Mouse (Mus musculus) intestine, embryonic 14.5 days (tissue): ENCODE measurements at regions not wholly inside any gene's neighbourhood (a gene's known extent, or its start where the extent isn't known, plus 50 kb on each side); places are given as distances from the start of the nearest gene placed in this dataset.
"Not testable (repeated sequence)": the region's sequence is repeated elsewhere in the genome, so short reads cannot be mapped to it uniquely, and the experiment has no call there.

ENCODE experiments used
- ATAC-seq: fragments of 200-750 bp; cut with Nextera tagmentation; replicated peaks from 2 replicates; pipeline ENCODE4 v1.8.0; 2017; ENCODE audit warnings: low read depth, moderate number of reproducible peaks, moderate TSS enrichment, moderate library complexity; ENCODE audit not compliant: low FRiP score, low TSS enrichment
- DNase-seq: peaks from one replicate; pipeline ENCODE4 v3.0.0-alpha.2; 2018; ENCODE audit warnings: low spot score
- H3K27ac ChIP-seq: fragments of 300-500 bp; sonication (generic); 2 replicates; pipeline ENCODE4 v1.5.1; 2014; ENCODE audit warnings: low read depth, mild to moderate bottlenecking, control low read depth
- H3K27me3 ChIP-seq: fragments of 300-500 bp; sonication (generic); replicated peaks from 2 replicates; pipeline ENCODE4 v1.6.1; 2014; ENCODE audit warnings: low read length, control low read depth; ENCODE audit not compliant: control insufficient read depth, insufficient read depth
- H3K36me3 ChIP-seq: fragments of 300-500 bp; sonication (generic); 2 replicates; pipeline ENCODE4 v1.6.1; 2014; ENCODE audit warnings: low read length, control low read depth; ENCODE audit not compliant: control insufficient read depth, insufficient read depth
- H3K4me1 ChIP-seq: fragments of 300-500 bp; sonication (generic); replicated peaks from 2 replicates; pipeline ENCODE4 v1.6.1; 2014; ENCODE audit warnings: low read length, control low read depth, mixed read lengths; ENCODE audit not compliant: control insufficient read depth, insufficient read depth
- H3K4me2 ChIP-seq: fragments of 300-500 bp; sonication (generic); 2 replicates; pipeline ENCODE4 v1.6.1; 2014; ENCODE audit warnings: low read length
- H3K4me3 ChIP-seq: fragments of 300-500 bp; sonication (generic); 2 replicates; pipeline ENCODE4 v1.5.1; 2014; ENCODE audit warnings: low read depth, low read length, control low read depth, mixed read lengths
- H3K9ac ChIP-seq: fragments of 300-500 bp; sonication (generic); 2 replicates; pipeline ENCODE4 v1.6.1; 2014; ENCODE audit warnings: mild to moderate bottlenecking, low read length
- H3K9me3 ChIP-seq: fragments of 300-500 bp; sonication (generic); 2 replicates; pipeline ENCODE4 v1.6.1; 2016; ENCODE audit warnings: low read length, control low read depth; ENCODE audit not compliant: control insufficient read depth
- WGBS: fragments of 180-500 bp; shearing (Covaris S2); extraction: QIAGEN DNeasy Blood & Tissue Kit; methylation state at CpG from one replicate; pipeline ENCODE4 v1.1.7; 2014; 5-methylcytosine and 5-hydroxymethylcytosine counted together

DNA sequence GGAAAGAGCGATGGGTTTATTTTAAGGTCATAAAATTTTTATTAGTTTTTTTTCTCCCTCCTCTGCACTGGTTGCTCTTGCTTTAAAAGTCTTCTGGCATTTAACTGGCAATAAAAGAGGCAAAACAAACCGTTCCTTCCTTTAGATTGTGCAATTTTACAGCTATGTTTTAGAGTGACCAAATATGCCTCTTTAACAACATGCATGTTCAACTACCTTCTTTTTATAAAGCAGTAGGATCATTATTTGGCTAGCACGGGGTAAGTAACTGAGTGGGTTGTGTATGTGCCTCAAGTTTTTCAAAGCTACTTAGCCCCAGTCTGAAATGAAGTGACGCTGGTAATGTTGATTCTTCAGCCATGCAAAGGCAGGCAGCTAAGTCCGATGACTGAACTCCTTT is 284.7 kb upstream of the Klf6 start:
- Histone ChIP-seq H3K9ac (no peak overlapping the region), H3K36me3 (no peaks in the 10 kb centered on the region), H3K4me2 (no peak overlapping the region), H3K27me3 (no peaks in the 10 kb centered on the region), H3K27ac (no peak overlapping the region), H3K4me3 (no peak overlapping the region), H3K9me3 (no peaks in the 10 kb centered on the region), H3K4me1 (no peaks in the 10 kb centered on the region)
- DNase-seq, result no peak
- WGBS, result 53% methylated on average over 5 of the region's 5 CpGs
- no peak for ATAC-seq

DNA sequence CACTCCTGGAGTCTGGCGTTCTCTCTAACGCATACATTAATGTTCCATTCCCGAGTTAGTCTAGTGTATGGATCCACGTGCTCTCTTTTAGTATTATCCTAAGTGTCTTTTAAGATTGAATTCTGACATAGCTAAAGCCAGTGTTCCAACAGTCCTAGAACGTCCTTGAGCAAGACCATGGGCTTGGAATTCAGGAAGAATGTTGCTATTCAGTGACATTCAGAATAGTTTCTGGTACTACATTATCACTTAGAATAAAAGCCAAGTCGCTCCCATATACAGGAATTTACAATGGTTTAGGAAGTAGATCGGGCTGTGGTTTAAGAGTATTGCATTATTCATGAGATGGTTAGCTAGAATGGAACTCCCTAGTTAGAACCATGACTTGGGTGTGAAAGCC is 277.6 kb upstream of the Klf6 start:
- not testable (repeated sequence) for H3K4me2 ChIP-seq, H3K9me3 ChIP-seq, H3K9ac ChIP-seq, DNase-seq, H3K4me3 ChIP-seq, H3K27ac ChIP-seq, H3K27me3 ChIP-seq, H3K4me1 ChIP-seq, ATAC-seq, H3K36me3 ChIP-seq
- WGBS, result 91% methylated on average over 7 of the region's 7 CpGs

DNA sequence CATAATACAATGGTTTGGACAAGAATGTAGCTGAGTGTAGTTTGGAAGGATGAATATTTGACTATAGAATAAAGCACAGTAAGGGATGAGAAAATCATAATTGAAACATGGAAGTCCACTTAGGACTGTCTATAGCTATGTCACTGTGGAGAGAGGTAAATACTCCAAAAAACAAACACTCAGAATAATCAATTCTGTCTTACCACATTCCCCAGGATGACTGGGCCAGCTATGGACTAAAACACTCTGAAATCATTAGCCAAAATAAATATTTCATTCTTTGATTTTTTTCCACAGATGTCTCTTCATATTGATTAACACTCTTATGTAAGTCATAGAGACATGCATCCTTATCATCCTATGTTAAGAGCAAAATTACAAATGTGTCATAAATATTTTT is 274.1 kb upstream of the Klf6 start:
- H3K9me3 ChIP-seq, result no peaks in the 10 kb centered on the region
- no peak for ATAC-seq

DNA sequence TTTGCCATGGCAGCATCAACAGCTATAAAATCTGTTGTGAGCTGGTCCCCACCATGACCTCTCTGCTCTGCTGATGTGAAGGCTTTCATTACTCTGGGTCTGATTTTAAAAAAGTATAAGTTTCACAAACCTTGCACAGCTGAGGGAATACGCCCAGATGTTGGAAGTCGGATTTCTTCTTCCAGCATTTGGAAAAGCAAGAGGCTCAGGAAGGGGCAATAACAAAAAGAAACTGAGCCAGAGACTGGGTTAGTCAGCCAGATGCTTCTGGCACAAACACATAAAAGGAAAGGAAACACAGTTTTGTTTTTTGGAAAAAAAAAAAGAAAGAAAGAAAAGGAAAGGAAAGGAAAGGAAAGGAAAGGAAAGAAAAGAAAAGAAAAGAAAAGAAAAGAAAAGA is 270.0 kb upstream of the Klf6 start:
- no peak overlapping the region for H3K27ac ChIP-seq
- H3K4me3 ChIP-seq, result no peak overlapping the region
- DNase-seq, result no peak
- no peaks in the 10 kb centered on the region for H3K27me3 ChIP-seq
- no peak for ATAC-seq
- no peaks in the 10 kb centered on the region for H3K9me3 ChIP-seq
- H3K9ac ChIP-seq, result no peak overlapping the region
- no peaks in the 10 kb centered on the region for H3K36me3 ChIP-seq
- no peaks in the 10 kb centered on the region for H3K4me1 ChIP-seq
- WGBS, result 84% methylated on average over 2 of the region's 2 CpGs
- no peak overlapping the region for H3K4me2 ChIP-seq

More for the DNA sequence above, 274.1 kb upstream of the Klf6 start:
- no peak for DNase-seq
- H3K4me2 ChIP-seq, result no peak overlapping the region
- H3K36me3 ChIP-seq, result no peaks in the 10 kb centered on the region
- no peaks in the 10 kb centered on the region for H3K27me3 ChIP-seq
- no peaks in the 10 kb centered on the region for H3K4me1 ChIP-seq
- H3K9ac ChIP-seq, result no peak overlapping the region
- no peak overlapping the region for H3K27ac ChIP-seq
- no peak overlapping the region for H3K4me3 ChIP-seq

DNA sequence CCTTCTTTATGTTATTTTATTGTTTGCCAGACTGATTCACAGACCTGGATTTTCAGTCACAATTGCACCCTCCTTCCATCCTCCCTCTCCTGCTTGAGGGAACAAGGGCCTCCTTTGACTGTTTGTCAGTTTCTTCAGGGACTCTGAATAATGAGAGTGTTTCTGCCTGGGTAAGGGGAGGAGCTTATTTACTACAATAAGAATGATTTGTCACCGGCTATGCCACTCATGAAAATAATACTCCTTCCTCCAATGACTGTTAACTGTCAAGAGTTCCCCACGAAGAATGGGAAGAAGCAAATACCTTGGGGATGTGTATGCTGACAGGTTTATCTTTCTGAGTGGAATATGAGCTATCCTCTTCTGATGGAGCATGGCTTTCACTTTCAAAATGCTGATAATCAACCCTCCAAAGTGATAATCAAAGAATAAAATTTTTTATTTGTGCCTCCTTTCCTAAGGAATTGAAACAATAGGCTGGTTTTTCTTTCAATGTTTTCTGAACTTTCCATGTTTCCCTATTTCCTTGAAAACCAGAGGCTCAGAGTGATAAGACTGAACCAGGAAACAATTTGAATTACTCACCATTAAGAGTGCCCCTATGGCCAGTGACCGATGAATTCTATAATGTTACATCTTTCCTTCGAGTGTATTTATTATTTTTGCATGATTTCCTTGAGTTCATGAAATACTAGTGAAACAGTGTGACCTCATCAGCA is 269.3 kb upstream of the Klf6 start:
- no peaks in the 10 kb centered on the region for H3K27me3 ChIP-seq
- no peaks in the 10 kb centered on the region for H3K4me1 ChIP-seq
- no peak overlapping the region for H3K27ac ChIP-seq
- no peak overlapping the region for H3K4me3 ChIP-seq
- no peak overlapping the region for H3K9ac ChIP-seq
- ATAC-seq (no peak), DNase-seq (no peak)
- 71% methylated on average over 4 of the region's 4 CpGs for WGBS
- no peaks in the 10 kb centered on the region for H3K36me3 ChIP-seq
- H3K4me2 ChIP-seq, result no peak overlapping the region
- no peaks in the 10 kb centered on the region for H3K9me3 ChIP-seq

DNA sequence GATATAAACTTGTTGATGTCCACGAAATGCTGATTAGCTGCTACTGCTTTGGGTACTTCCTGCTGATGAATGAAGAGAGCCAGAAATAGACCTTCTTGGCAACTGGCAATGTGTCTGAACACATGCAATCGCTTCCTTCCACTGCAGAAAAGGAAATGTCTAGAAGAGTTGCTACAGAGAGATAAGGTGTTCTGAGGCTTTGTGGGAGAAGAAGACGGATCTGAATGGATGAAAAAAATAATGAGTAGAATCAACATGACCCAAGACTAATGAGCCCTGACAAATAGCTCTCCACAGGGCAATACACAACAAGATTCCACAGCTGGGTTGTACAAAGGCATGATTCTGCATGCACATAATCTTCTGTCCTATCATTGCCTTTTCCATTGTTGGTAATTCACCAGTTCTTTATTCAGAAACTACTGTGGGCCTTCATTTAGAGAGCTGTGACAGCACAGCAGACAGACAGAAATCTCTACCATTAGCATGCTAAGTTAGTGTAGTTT is 268.7 kb upstream of the Klf6 start:
- H3K4me3 ChIP-seq, result no peak overlapping the region
- H3K4me1 ChIP-seq, result no peaks in the 10 kb centered on the region
- no peaks in the 10 kb centered on the region for H3K36me3 ChIP-seq
- no peak overlapping the region for H3K27ac ChIP-seq
- WGBS, result 69% methylated on average over 3 of the region's 3 CpGs
- H3K9ac ChIP-seq, result no peak overlapping the region
- ATAC-seq, result no peak
- no peaks in the 10 kb centered on the region for H3K9me3 ChIP-seq
- no peak for DNase-seq
- H3K4me2 ChIP-seq, result no peak overlapping the region
- H3K27me3 ChIP-seq, result no peaks in the 10 kb centered on the region

DNA sequence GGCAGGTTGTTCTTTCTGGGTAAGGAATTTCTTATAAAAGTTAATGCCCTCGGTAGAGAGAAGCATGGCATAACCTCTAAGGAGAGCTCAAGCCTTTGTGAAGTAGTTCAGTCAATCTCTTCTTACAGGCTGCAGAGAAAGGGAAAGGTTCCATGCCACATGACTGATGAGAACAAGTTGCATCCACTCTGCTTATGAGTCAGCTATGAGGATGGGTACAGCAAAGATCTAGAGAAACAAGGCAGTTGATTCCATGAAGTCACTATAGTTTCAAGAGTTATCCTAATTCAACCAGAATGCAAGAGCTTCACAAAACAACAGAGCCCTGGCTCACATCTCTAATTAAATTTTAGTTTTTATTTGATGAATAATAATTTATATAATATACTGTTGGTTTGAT is 259.6 kb upstream of the Klf6 start:
- H3K4me3 ChIP-seq, result no peak overlapping the region
- no peaks in the 10 kb centered on the region for H3K27me3 ChIP-seq
- no peak overlapping the region for H3K27ac ChIP-seq
- H3K36me3 ChIP-seq, result no peaks in the 10 kb centered on the region
- DNase-seq (no peak), ATAC-seq (no peak)
- no peaks in the 10 kb centered on the region for H3K9me3 ChIP-seq
- H3K9ac ChIP-seq, result no peak overlapping the region
- 84% methylated on average over 1 of the region's 1 CpGs for WGBS
- H3K4me1 ChIP-seq, result peaks cover 4% of the 10 kb centered on the region; the same call in 1 of the 2 replicates
- no peak overlapping the region for H3K4me2 ChIP-seq

DNA sequence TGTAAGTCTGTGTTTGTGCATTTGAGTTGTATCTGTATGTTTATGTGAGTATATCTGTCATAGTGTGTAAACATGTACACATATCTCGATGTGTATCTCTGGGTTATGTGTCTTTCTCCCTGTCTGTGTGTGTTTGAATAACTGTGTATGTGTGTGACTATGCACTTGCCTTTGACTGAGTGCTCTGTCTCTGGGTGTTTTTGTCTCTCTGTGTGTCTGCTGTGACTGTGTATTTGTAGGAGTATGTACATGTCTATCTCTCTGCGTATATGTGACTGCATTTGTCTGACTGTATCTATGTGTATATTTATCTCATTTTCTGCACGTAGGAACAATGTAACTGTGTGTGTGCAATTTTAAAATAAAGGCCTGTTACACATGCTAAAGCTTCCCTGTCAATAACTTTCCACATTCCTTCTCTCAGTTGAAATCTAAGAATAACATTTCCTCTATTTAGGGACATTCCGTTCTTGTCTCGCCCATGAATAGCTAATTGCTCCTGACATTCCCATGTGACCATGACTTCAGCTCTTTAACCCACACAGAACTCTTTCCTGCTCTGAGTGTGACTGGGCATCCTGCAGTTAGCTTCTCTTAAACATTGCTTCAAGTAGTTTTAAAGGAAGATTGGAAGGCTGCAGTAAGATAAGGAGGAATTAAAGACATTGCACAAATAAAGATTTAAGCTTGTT is 257.2 kb upstream of the Klf6 start:
- 40% methylated on average over 5 of the region's 5 CpGs for whole genome bisulfite sequencing
- Histone ChIP-seq H3K4me1 (peaks cover 4% of the 10 kb centered on the region; the same call in 1 of the 2 replicates), H3K36me3 (no peaks in the 10 kb centered on the region), H3K9ac (no peak overlapping the region), H3K9me3 (no peaks in the 10 kb centered on the region), H3K4me2 (no peak overlapping the region), H3K27ac (no peak overlapping the region), H3K27me3 (no peaks in the 10 kb centered on the region), H3K4me3 (no peak overlapping the region)
- ATAC-seq (no peak), DNase-seq (no peak)

DNA sequence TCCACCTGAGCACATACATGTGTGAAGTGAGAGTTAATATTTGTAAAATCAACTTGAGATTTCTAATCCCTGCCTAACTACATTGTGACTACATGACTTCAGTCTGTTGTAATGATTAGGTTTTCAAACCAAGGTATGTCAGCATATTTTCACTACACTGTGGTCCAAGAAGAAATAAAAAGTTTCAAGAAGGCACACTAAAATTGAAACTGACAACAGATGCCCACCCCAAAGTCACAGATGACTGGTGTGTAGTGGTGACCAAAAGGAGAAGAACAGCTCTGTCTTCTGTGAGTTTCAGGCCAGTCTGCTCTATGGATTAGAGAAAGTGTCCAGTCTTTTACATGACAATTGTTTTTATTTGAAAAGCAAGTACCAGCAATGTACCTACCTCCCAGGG is 255.9 kb upstream of the Klf6 start:
- no peaks in the 10 kb centered on the region for H3K9me3 ChIP-seq
- H3K27me3 ChIP-seq, result no peaks in the 10 kb centered on the region
- H3K36me3 ChIP-seq, result no peaks in the 10 kb centered on the region
- no peak overlapping the region for H3K9ac ChIP-seq
- DNase-seq, result no peak
- H3K4me3 ChIP-seq, result no peak overlapping the region
- peaks cover 4% of the 10 kb centered on the region; the same call in 1 of the 2 replicates for H3K4me1 ChIP-seq
- H3K27ac ChIP-seq, result no peak overlapping the region
- H3K4me2 ChIP-seq, result no peak overlapping the region
- ATAC-seq, result no peak
